Mouse (Mus musculus): ENCODE measurements around the gene Selp. TPM values are rescaled to one million over a fixed set of nuclear protein-coding genes. Genes with fewer than 3 reads are reported as not detected.

The Selp gene
- polyA plus RNA-seq, 1 experiment from 2014 or later: 0.62 TPM

- no peak for TF ChIP-seq EP300 (optimal IDR thresholded peaks at IDR 0.05)
- Histone ChIP-seq H3K4me1 (replicated peaks; ENCODE audit: control insufficient read depth, insufficient read depth) (no peaks in the 10 kb centered on the region), H3K4me2 (replicated peaks; ENCODE audit: low read depth) (no peak overlapping the region), H3K27ac (replicated peaks) (no peak overlapping the region), H3K27me3 (ENCODE audit: control insufficient read depth, insufficient read depth, low read length) (no peaks in the 10 kb centered on the region), H3K36me3 (ENCODE audit: control insufficient read depth, insufficient read depth, low read length) (no peaks in the 10 kb centered on the region), H3K4me3 (ENCODE audit: low read depth, low read length) (no peak overlapping the region), H3K9me3 (ENCODE audit: control insufficient read depth, low read length) (no peaks in the 10 kb centered on the region), H3K9ac (ENCODE audit: low read length) (no peak overlapping the region)
- DNase-seq (ENCODE audit: low spot score) (no peak), ATAC-seq (ENCODE audit: low FRiP score, low TSS enrichment) (no peak)
- WGBS: 75% methylated on average over 11 of the region's 11 CpGs
These were observed 36.0 kb upstream of the Selp start for GRCm38 (mm10) chr1:164079091-164079490.

GRCm38 (mm10) chr1:164083046-164083445 is 32.0 kb upstream of the Selp start:
- Histone ChIP-seq H3K9ac (ENCODE audit: low read length) (no peak overlapping the region), H3K4me3 (ENCODE audit: low read depth, low read length) (no peak overlapping the region), H3K4me1 (replicated peaks; ENCODE audit: control insufficient read depth, insufficient read depth) (no peaks in the 10 kb centered on the region), H3K36me3 (ENCODE audit: control insufficient read depth, insufficient read depth, low read length) (no peaks in the 10 kb centered on the region), H3K4me2 (replicated peaks; ENCODE audit: low read depth) (no peak overlapping the region), H3K27me3 (ENCODE audit: control insufficient read depth, insufficient read depth, low read length) (no peaks in the 10 kb centered on the region), H3K27ac (replicated peaks) (no peak overlapping the region), H3K9me3 (ENCODE audit: control insufficient read depth, low read length) (no peaks in the 10 kb centered on the region)
- DNase-seq (ENCODE audit: low spot score) (no peak), ATAC-seq (ENCODE audit: low FRiP score, low TSS enrichment) (no peak)
- no peak for TF ChIP-seq CTCF (IDR thresholded peaks at IDR 0.05; ENCODE audit: low read depth)
- no peak for TF ChIP-seq EP300 (optimal IDR thresholded peaks at IDR 0.05)
- 90% methylated on average over 4 of the region's 4 CpGs for WGBS

- no peak for TF ChIP-seq CTCF (IDR thresholded peaks at IDR 0.05; ENCODE audit: low read depth)
- TF ChIP-seq EP300 (optimal IDR thresholded peaks at IDR 0.05): no peak
- Histone ChIP-seq H3K4me1 (replicated peaks; ENCODE audit: control insufficient read depth, insufficient read depth) (no peaks in the 10 kb centered on the region), H3K4me2 (replicated peaks; ENCODE audit: low read depth) (no peak overlapping the region), H3K9me3 (ENCODE audit: control insufficient read depth, low read length) (no peaks in the 10 kb centered on the region), H3K4me3 (ENCODE audit: low read depth, low read length) (no peak overlapping the region), H3K27ac (replicated peaks) (no peak overlapping the region), H3K36me3 (ENCODE audit: control insufficient read depth, insufficient read depth, low read length) (no peaks in the 10 kb centered on the region), H3K27me3 (ENCODE audit: control insufficient read depth, insufficient read depth, low read length) (no peaks in the 10 kb centered on the region), H3K9ac (ENCODE audit: low read length) (no peak overlapping the region)
- 77% methylated on average over 3 of the region's 3 CpGs for WGBS
- DNase-seq (ENCODE audit: low spot score) (no peak), ATAC-seq (ENCODE audit: low FRiP score, low TSS enrichment) (no peak)
These were observed 28.3 kb upstream of the Selp start for GRCm38 (mm10) chr1:164086797-164087196.

- no peak for DNase-seq (ENCODE audit: low spot score)
- no peak overlapping the region for H3K27ac ChIP-seq (replicated peaks)
- H3K4me3 ChIP-seq (ENCODE audit: low read depth, low read length): no peak overlapping the region
- H3K9me3 ChIP-seq (ENCODE audit: control insufficient read depth, low read length): no peaks in the 10 kb centered on the region
- 87% methylated on average over 5 of the region's 5 CpGs for WGBS
- no peak overlapping the region for H3K9ac ChIP-seq (ENCODE audit: low read length)
- no peaks in the 10 kb centered on the region for H3K27me3 ChIP-seq (ENCODE audit: control insufficient read depth, insufficient read depth, low read length)
- no peaks in the 10 kb centered on the region for H3K36me3 ChIP-seq (ENCODE audit: control insufficient read depth, insufficient read depth, low read length)
- ATAC-seq (ENCODE audit: low FRiP score, low TSS enrichment): no peak
- TF ChIP-seq EP300 (optimal IDR thresholded peaks at IDR 0.05): no peak
- TF ChIP-seq CTCF (IDR thresholded peaks at IDR 0.05; ENCODE audit: low read depth): no peak
- H3K4me1 ChIP-seq (replicated peaks; ENCODE audit: control insufficient read depth, insufficient read depth): no peaks in the 10 kb centered on the region
- H3K4me2 ChIP-seq (replicated peaks; ENCODE audit: low read depth): no peak overlapping the region
These were observed 27.2 kb upstream of the Selp start for GRCm38 (mm10) chr1:164087872-164088271.

GRCm38 (mm10) chr1:164096780-164097179 is 18.3 kb upstream of the Selp start:
- ATAC-seq (ENCODE audit: low FRiP score, low TSS enrichment): no peak
- Histone ChIP-seq H3K9me3 (ENCODE audit: control insufficient read depth, low read length) (no peaks in the 10 kb centered on the region), H3K4me2 (replicated peaks; ENCODE audit: low read depth) (no peak overlapping the region), H3K27me3 (ENCODE audit: control insufficient read depth, insufficient read depth, low read length) (no peaks in the 10 kb centered on the region), H3K27ac (replicated peaks) (no peak overlapping the region), H3K9ac (ENCODE audit: low read length) (no peak overlapping the region), H3K36me3 (ENCODE audit: control insufficient read depth, insufficient read depth, low read length) (no peaks in the 10 kb centered on the region), H3K4me3 (ENCODE audit: low read depth, low read length) (no peak overlapping the region), H3K4me1 (replicated peaks; ENCODE audit: control insufficient read depth, insufficient read depth) (no peaks in the 10 kb centered on the region)
- no peak for TF ChIP-seq EP300 (optimal IDR thresholded peaks at IDR 0.05)
- no peak for TF ChIP-seq CTCF (IDR thresholded peaks at IDR 0.05; ENCODE audit: low read depth)
- WGBS: 22% methylated on average over 6 of the region's 6 CpGs
- no peak for DNase-seq (ENCODE audit: low spot score)

GRCm38 (mm10) chr1:164097911-164098310 is 17.2 kb upstream of the Selp start:
- Histone ChIP-seq H3K4me2 (replicated peaks; ENCODE audit: low read depth) (no peak overlapping the region), H3K9ac (ENCODE audit: low read length) (no peak overlapping the region), H3K36me3 (ENCODE audit: control insufficient read depth, insufficient read depth, low read length) (no peaks in the 10 kb centered on the region), H3K27ac (replicated peaks) (no peak overlapping the region), H3K4me3 (ENCODE audit: low read depth, low read length) (no peak overlapping the region), H3K9me3 (ENCODE audit: control insufficient read depth, low read length) (no peaks in the 10 kb centered on the region), H3K4me1 (replicated peaks; ENCODE audit: control insufficient read depth, insufficient read depth) (no peaks in the 10 kb centered on the region), H3K27me3 (ENCODE audit: control insufficient read depth, insufficient read depth, low read length) (no peaks in the 10 kb centered on the region)
- ATAC-seq (ENCODE audit: low FRiP score, low TSS enrichment) (no peak), DNase-seq (ENCODE audit: low spot score) (no peak)
- TF ChIP-seq CTCF (IDR thresholded peaks at IDR 0.05; ENCODE audit: low read depth): no peak
- WGBS: 58% methylated on average over 2 of the region's 2 CpGs

Measured in stomach, postnatal 0 days (tissue).